Mouse (Mus musculus) erythroblast, embryonic 14.5 days (primary cell): ENCODE results near the gene Ptpdc1.

Experiments
- GATA1 ChIP-seq: IDR thresholded peaks from 2 replicates; pipeline ENCODE4 v1.6.1; 2012; ENCODE audit warnings: low read length, inconsistent platforms, mixed read lengths
- TAL1 ChIP-seq: IDR thresholded peaks from 3 replicates; pipeline ENCODE4 v1.6.1; 2012; ENCODE audit warnings: low read length, inconsistent platforms, mixed read lengths

DNA sequence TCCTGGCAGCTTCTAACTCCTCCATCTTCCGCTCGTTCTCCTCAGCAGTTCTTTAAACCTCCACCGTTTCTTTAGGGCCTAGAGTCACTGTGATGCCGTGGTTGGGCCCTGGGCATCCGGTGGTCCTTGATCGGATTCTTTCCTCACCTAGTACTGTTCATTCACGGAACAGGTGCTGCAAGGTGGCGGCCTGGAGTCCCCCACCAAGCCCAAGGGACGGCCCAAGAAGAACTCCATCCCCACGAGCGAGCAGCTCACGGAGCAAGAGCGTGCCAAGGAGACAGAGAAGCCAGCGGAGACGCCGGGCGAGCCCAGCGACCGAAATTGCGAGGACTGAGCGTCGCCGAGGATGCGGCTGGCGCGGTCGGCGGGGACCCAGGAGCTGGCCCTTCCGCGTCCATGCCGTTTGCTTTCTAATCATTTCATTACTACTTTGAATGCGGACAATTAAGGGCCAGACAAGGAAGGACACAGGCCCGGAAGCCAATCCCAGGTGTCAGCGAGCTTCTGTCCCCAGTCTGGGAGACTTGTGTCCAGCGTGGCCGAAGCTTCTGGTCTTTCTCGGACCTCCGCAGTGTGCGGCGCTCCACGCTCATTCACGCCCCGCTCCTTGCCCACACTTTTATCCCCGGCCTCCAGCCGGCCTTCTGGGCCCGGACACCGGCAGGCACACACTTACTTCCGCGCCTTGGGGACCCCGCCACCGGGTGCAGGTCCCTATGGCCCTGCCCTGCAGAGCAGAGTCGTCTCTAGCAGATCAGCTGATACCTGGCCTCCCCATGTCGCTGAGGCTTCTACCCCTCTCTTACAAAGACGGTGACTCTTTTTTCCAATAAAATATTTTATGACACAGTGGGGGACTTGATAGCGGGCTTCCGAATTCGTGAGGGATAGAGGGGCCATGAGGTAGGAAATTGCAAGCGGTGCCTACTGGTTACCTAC is 40.5 kb upstream of the Ptpdc1 start:
- TF ChIP-seq GATA1 (no peak), TAL1 (no peak)
